Mouse (Mus musculus): ENCODE data around the gene 4930404N11Rik.

GRCm38 (mm10) chr10:81326858-81327257, 38.8 kb downstream of the 4930404N11Rik start:
- TF ChIP-seq TAL1 (IDR thresholded peaks at IDR 0.05; ENCODE audit: low read length) (no peak), GATA1 (IDR thresholded peaks at IDR 0.05; ENCODE audit: low read length) (no peak)
